Mouse (Mus musculus) embryonic facial prominence, embryonic 14.5 days (tissue): ENCODE data around the gene Hnrnpab. TPM values are rescaled to one million over a fixed set of nuclear protein-coding genes. Genes with fewer than 3 reads are reported as not detected.
A peak's percentile ranks its signal among the peaks of the same experiment; 100 is the strongest.

Source experiments
- ATAC-seq: fragments of 200-750 bp; cut with Nextera tagmentation; 2 replicates; pipeline ENCODE4 v1.8.0; 2017; ENCODE audit warnings: low read depth, moderate number of reproducible peaks, moderate TSS enrichment
- DNase-seq: peaks from one replicate; pipeline ENCODE4 v3.0.0-alpha.2; 2015; ENCODE audit warnings: low spot score
- H3K27ac ChIP-seq: fragments of 300-500 bp; sonication (generic); replicated peaks from 2 replicates; pipeline ENCODE4 v1.5.1; 2014; ENCODE audit warnings: low read depth, mild to moderate bottlenecking, low read length, moderate library complexity
- H3K27me3 ChIP-seq: fragments of 300-500 bp; sonication (generic); replicated peaks from 2 replicates; pipeline ENCODE4 v1.6.1; 2014; ENCODE audit warnings: low read length; ENCODE audit not compliant: control insufficient read depth, insufficient read depth
- H3K36me3 ChIP-seq: fragments of 300-500 bp; sonication (generic); 2 replicates; pipeline ENCODE4 v1.6.1; 2014; ENCODE audit warnings: low read length, mixed read lengths; ENCODE audit not compliant: control insufficient read depth, insufficient read depth
- H3K4me1 ChIP-seq: fragments of 300-500 bp; sonication (generic); 2 replicates; pipeline ENCODE4 v1.6.1; 2014; ENCODE audit warnings: antibody characterized with exemption, low read length; ENCODE audit not compliant: control insufficient read depth, insufficient read depth
- H3K4me2 ChIP-seq: fragments of 300-500 bp; sonication (generic); 2 replicates; pipeline ENCODE4 v1.6.1; 2014; ENCODE audit warnings: low read depth, mild to moderate bottlenecking, low read length, moderate library complexity, mixed read lengths
- H3K4me3 ChIP-seq: fragments of 300-500 bp; sonication (generic); 2 replicates; pipeline ENCODE4 v1.5.1; 2014; ENCODE audit warnings: low read depth, mild to moderate bottlenecking, low read length
- H3K9ac ChIP-seq: fragments of 300-500 bp; sonication (generic); 2 replicates; pipeline ENCODE4 v1.6.1; 2014; ENCODE audit warnings: low read depth, mild to moderate bottlenecking, low read length, moderate library complexity, mixed read lengths
- H3K9me3 ChIP-seq: fragments of 300-500 bp; sonication (generic); 2 replicates; pipeline ENCODE4 v1.6.1; 2016; ENCODE audit warnings: low read length; ENCODE audit not compliant: control insufficient read depth
- WGBS: fragments of 180-500 bp; shearing (Covaris S2); extraction: QIAGEN DNeasy Blood & Tissue Kit; methylation state at CpG from one replicate; pipeline ENCODE4 v1.1.7; 2014; 5-methylcytosine and 5-hydroxymethylcytosine counted together
- polyA plus RNA-seq: library from polyadenylated mRNA; unstranded; fragments of >200 nt; fragmentation: Nextera tagmentation; extraction: Ambion mirVana; gene quantifications from 2 replicates; pipeline ENCODE4 v1.2.1, GENCODE M21; 2014

Gene Hnrnpab
- polyA plus RNA-seq, 1 experiment from 2014 or later: 433 TPM

- peak overlapping the region; percentile 90 for H3K27ac ChIP-seq
- peaks cover 12% of the 10 kb centered on the region for H3K4me1 ChIP-seq
- H3K9ac ChIP-seq: peak overlapping the region; percentile 91
- 6% methylated on average over 9 of the region's 9 CpGs for WGBS
- peaks cover 29% of the 10 kb centered on the region for H3K36me3 ChIP-seq
- peak overlapping the region; percentile 79 for H3K4me2 ChIP-seq
- ATAC-seq (peak; percentile 0; the same call in 1 of the 2 replicates), DNase-seq (no peak)
- H3K27me3 ChIP-seq: no peaks in the 10 kb centered on the region
- no peaks in the 10 kb centered on the region for H3K9me3 ChIP-seq
- H3K4me3 ChIP-seq: peak overlapping the region; percentile 63
Observed at GRCm38 (mm10) chr11:51584057-51584430, 22.6 kb downstream of the Hnrnpab start.

- no peaks in the 10 kb centered on the region for H3K9me3 ChIP-seq
- H3K4me3 ChIP-seq: no peak overlapping the region
- no peaks in the 10 kb centered on the region for H3K27me3 ChIP-seq
- peaks cover 12% of the 10 kb centered on the region for H3K4me1 ChIP-seq
- H3K36me3 ChIP-seq: peaks cover 15% of the 10 kb centered on the region
- H3K27ac ChIP-seq: no peak overlapping the region
- H3K9ac ChIP-seq: no peak overlapping the region
- ATAC-seq (no peak), DNase-seq (peak; percentile 71)
- no peak overlapping the region for H3K4me2 ChIP-seq
- WGBS: 15% methylated on average over 8 of the region's 8 CpGs
Observed at GRCm38 (mm10) chr11:51582713-51583112, 23.9 kb downstream of the Hnrnpab start.

- WGBS: 70% methylated on average over 4 of the region's 4 CpGs
- H3K4me1 ChIP-seq: peaks cover 5% of the 10 kb centered on the region; the same call in 1 of the 2 replicates
- H3K4me3 ChIP-seq: no peak overlapping the region
- no peak for ATAC-seq
- no peak overlapping the region for H3K9ac ChIP-seq
- H3K9me3 ChIP-seq: no peaks in the 10 kb centered on the region
- no peak overlapping the region for H3K4me2 ChIP-seq
- no peak overlapping the region for H3K27ac ChIP-seq
- no peak for DNase-seq
- no peaks in the 10 kb centered on the region for H3K36me3 ChIP-seq
- H3K27me3 ChIP-seq: no peaks in the 10 kb centered on the region
Observed at GRCm38 (mm10) chr11:51579024-51579423, 27.6 kb downstream of the Hnrnpab start.

DNA sequence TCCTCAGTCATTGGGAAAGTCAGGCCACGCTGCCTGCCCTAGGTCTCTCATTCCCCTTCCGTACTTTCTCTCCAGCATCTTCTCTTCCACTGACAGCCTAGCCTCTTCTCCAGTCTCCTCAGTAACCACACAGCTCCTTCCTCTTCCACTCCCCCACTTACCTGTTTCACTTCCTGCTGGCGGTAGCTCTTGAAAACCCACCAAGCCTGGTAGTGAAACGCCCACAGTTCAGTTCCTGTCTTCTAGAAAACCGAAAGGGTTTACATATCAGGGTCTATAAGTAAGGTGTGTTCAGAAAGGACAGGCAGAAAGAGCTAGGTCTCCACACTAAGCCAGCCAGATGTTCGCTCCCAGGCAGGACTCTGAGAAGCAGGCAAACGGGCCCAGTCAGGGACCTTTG lies 29.1 kb downstream of the Hnrnpab start:
- DNase-seq (no peak), ATAC-seq (no peak)
- H3K9ac ChIP-seq: no peak overlapping the region
- H3K4me3 ChIP-seq: no peak overlapping the region
- no peaks in the 10 kb centered on the region for H3K36me3 ChIP-seq
- H3K27ac ChIP-seq: no peak overlapping the region
- no peaks in the 10 kb centered on the region for H3K4me1 ChIP-seq
- H3K4me2 ChIP-seq: no peak overlapping the region
- H3K9me3 ChIP-seq: no peaks in the 10 kb centered on the region
- no peaks in the 10 kb centered on the region for H3K27me3 ChIP-seq
- WGBS: 83% methylated on average over 7 of the region's 7 CpGs

- 82% methylated on average over 4 of the region's 4 CpGs for WGBS
- no peak overlapping the region for H3K4me3 ChIP-seq
- no peak overlapping the region for H3K9ac ChIP-seq
- no peaks in the 10 kb centered on the region for H3K36me3 ChIP-seq
- H3K4me1 ChIP-seq: no peaks in the 10 kb centered on the region
- DNase-seq (no peak), ATAC-seq (no peak)
- H3K9me3 ChIP-seq: no peaks in the 10 kb centered on the region
- H3K4me2 ChIP-seq: no peak overlapping the region
- H3K27ac ChIP-seq: no peak overlapping the region
- H3K27me3 ChIP-seq: no peaks in the 10 kb centered on the region
Observed at GRCm38 (mm10) chr11:51576454-51576853, 30.2 kb downstream of the Hnrnpab start.

- WGBS: 93% methylated on average over 4 of the region's 4 CpGs
- no peak for ATAC-seq
- H3K4me3 ChIP-seq: no peak overlapping the region
Observed at GRCm38 (mm10) chr11:51568801-51569200, 37.8 kb downstream of the Hnrnpab start.

GRCm38 (mm10) chr11:51565951-51566350 lies 40.7 kb downstream of the Hnrnpab start:
- Histone ChIP-seq H3K4me3 (no peak overlapping the region), H3K4me2 (no peak overlapping the region), H3K27ac (no peak overlapping the region), H3K9me3 (no peaks in the 10 kb centered on the region), H3K27me3 (no peaks in the 10 kb centered on the region), H3K36me3 (no peaks in the 10 kb centered on the region), H3K4me1 (no peaks in the 10 kb centered on the region), H3K9ac (no peak overlapping the region)
- DNase-seq: no peak
- ATAC-seq: no peak
- WGBS: 87% methylated on average over 6 of the region's 6 CpGs

More at GRCm38 (mm10) chr11:51568801-51569200, 37.8 kb downstream of the Hnrnpab start:
- Histone ChIP-seq H3K27me3 (no peaks in the 10 kb centered on the region), H3K4me2 (no peak overlapping the region), H3K36me3 (no peaks in the 10 kb centered on the region), H3K9me3 (no peaks in the 10 kb centered on the region), H3K4me1 (no peaks in the 10 kb centered on the region), H3K9ac (no peak overlapping the region), H3K27ac (no peak overlapping the region)
- DNase-seq: no peak

DNA sequence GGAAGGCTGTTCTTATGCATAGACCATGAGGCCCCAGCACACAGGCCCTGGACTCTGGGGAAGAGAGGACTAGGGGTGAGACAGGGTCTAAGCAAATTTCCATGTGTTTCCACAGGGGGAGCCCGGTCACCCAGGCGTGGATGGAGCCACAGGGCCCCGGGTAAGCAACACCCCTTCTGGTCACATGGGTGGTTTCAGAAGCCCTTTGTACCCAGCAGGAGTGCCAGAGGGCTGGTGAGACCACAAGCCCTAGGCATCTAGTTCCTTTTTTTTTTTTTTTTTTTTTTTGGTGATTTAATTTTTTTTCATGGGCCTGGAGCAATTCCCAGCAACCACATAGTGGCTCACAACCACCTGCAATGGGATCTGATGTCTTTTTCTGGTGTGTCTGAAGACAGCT lies 41.6 kb downstream of the Hnrnpab start:
- no peak for ATAC-seq
- no peak overlapping the region for H3K9ac ChIP-seq
- H3K4me2 ChIP-seq: no peak overlapping the region
- no peaks in the 10 kb centered on the region for H3K4me1 ChIP-seq
- H3K27ac ChIP-seq: no peak overlapping the region
- no peak overlapping the region for H3K4me3 ChIP-seq
- 45% methylated on average over 3 of the region's 3 CpGs for WGBS
- no peaks in the 10 kb centered on the region for H3K27me3 ChIP-seq
- no peaks in the 10 kb centered on the region for H3K36me3 ChIP-seq
- DNase-seq: no peak
- no peaks in the 10 kb centered on the region for H3K9me3 ChIP-seq

GRCm38 (mm10) chr11:51563276-51563675 lies 43.4 kb downstream of the Hnrnpab start:
- H3K27ac ChIP-seq: no peak overlapping the region
- H3K36me3 ChIP-seq: no peaks in the 10 kb centered on the region
- no peak for ATAC-seq
- no peaks in the 10 kb centered on the region for H3K4me1 ChIP-seq
- no peaks in the 10 kb centered on the region for H3K27me3 ChIP-seq
- no peak overlapping the region for H3K4me2 ChIP-seq
- no peaks in the 10 kb centered on the region for H3K9me3 ChIP-seq
- no peak overlapping the region for H3K9ac ChIP-seq
- 87% methylated on average over 1 of the region's 1 CpGs for WGBS
- no peak for DNase-seq
- H3K4me3 ChIP-seq: no peak overlapping the region
